Mouse (Mus musculus) midbrain, embryonic 13.5 days (tissue): ENCODE data around the gene Mob3b. TPM values are rescaled to one million over a fixed set of nuclear protein-coding genes. Genes with fewer than 3 reads are reported as not detected.

Experiments
- ATAC-seq: fragments of 200-750 bp; cut with Nextera tagmentation; 2 replicates; pipeline ENCODE4 v1.8.0; 2017; ENCODE audit warnings: mild to moderate bottlenecking, moderate TSS enrichment, moderate library complexity
- H3K27ac ChIP-seq: fragments of 300-500 bp; sonication (generic); 2 replicates; pipeline ENCODE4 v1.5.1; 2015; ENCODE audit warnings: inconsistent platforms, mild to moderate bottlenecking, moderate library complexity
- H3K27me3 ChIP-seq: fragments of 300-500 bp; sonication (generic); 2 replicates; pipeline ENCODE4 v1.6.1; 2015; ENCODE audit warnings: mild to moderate bottlenecking, inconsistent platforms
- H3K36me3 ChIP-seq: fragments of 300-500 bp; sonication (generic); 2 replicates; pipeline ENCODE4 v1.6.1; 2015; ENCODE audit warnings: mild to moderate bottlenecking, inconsistent platforms
- H3K4me1 ChIP-seq: fragments of 300-500 bp; sonication (generic); replicated peaks from 2 replicates; pipeline ENCODE4 v1.6.1; 2015; ENCODE audit warnings: inconsistent platforms
- H3K4me2 ChIP-seq: fragments of 300-500 bp; sonication (generic); replicated peaks from 2 replicates; pipeline ENCODE4 v1.6.1; 2015; ENCODE audit warnings: moderate library complexity, mild to moderate bottlenecking, inconsistent platforms
- H3K4me3 ChIP-seq: fragments of 300-500 bp; sonication (generic); replicated peaks from 2 replicates; pipeline ENCODE4 v1.5.1; 2015; ENCODE audit warnings: mild to moderate bottlenecking, inconsistent platforms
- H3K9ac ChIP-seq: fragments of 300-500 bp; sonication (generic); replicated peaks from 2 replicates; pipeline ENCODE4 v1.6.1; 2015; ENCODE audit warnings: mild to moderate bottlenecking, inconsistent platforms
- H3K9me3 ChIP-seq: fragments of 300-500 bp; sonication (generic); 2 replicates; pipeline ENCODE4 v1.6.1; 2016; ENCODE audit warnings: mild to moderate bottlenecking, inconsistent platforms
- WGBS: fragments of 180-500 bp; shearing (Covaris S2); methylation state at CpG from one replicate; pipeline ENCODE4 v1.1.7; 2015; 5-methylcytosine and 5-hydroxymethylcytosine counted together
- polyA plus RNA-seq: library from polyadenylated mRNA; unstranded; fragments of >200 nt; fragmentation: Nextera tagmentation; extraction: Ambion mirVana; gene quantifications from 2 replicates; pipeline ENCODE4 v1.2.1, GENCODE M21; 2015

Gene Mob3b
- polyA plus RNA-seq, 1 experiment from 2014 or later = 14.9 TPM

DNA sequence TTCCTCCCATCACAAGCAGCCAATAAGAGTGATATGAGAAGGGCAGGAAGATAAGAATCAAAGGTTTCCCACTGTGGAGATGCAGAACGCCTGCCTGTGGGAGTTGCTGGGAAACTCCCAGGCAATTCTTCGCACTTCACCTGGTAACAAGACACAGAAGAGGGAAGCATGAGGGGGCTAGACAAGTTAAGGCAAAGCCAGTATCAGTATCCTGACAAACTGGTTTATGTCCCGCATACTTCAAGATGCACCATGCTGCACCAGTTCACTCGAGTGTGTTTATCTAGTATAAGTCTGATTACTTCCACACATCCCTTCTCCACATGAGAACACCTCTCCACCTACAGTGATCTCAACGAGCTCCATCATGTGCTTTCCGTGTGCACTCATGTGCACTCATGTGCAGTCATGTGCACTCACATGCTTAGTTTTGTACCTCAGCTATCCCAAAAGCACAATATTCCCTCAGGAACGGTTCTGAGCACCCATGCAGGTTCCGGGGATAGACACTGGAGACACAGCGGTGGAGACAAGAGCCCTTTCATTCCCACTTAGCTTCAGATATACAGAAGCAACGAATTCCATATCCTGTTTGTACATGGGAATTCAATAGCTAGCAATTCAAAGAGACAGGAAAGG is 74.7 kb downstream of the Mob3b start:
- Histone ChIP-seq H3K27me3 (no peaks in the 10 kb centered on the region), H3K4me1 (no peaks in the 10 kb centered on the region), H3K9ac (no peak overlapping the region), H3K4me2 (no peak overlapping the region), H3K36me3 (no peaks in the 10 kb centered on the region), H3K27ac (no peak overlapping the region), H3K4me3 (no peak overlapping the region), H3K9me3 (peaks cover 4% of the 10 kb centered on the region; the same call in 1 of the 2 replicates)
- ATAC-seq = no peak
- 79% methylated on average over 10 of the region's 10 CpGs for WGBS

DNA sequence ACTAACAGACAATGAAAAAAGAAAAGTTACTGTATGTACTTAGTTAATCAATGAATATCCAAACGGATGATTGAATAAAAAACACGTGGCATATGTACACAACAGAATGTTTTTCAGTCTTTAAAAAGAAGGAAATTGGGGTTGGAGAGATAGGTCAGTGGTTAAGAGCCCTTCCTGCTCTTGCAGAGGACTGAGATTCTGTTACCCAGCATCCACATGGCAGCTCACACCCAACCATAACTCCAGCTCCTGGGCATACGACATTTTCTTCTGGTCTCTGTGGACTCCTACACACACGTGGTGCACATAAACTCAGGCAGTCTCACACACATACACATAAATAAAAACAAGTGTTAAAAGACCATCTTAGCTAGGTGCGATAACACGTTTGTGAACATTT is 77.0 kb downstream of the Mob3b start:
- ATAC-seq = no peak
- WGBS = 92% methylated on average over 6 of the region's 6 CpGs
- H3K4me1 ChIP-seq = no peaks in the 10 kb centered on the region
- no peaks in the 10 kb centered on the region for H3K27me3 ChIP-seq
- H3K4me2 ChIP-seq = no peak overlapping the region
- H3K27ac ChIP-seq = no peak overlapping the region
- no peaks in the 10 kb centered on the region for H3K36me3 ChIP-seq
- no peak overlapping the region for H3K4me3 ChIP-seq
- H3K9me3 ChIP-seq = peaks cover 4% of the 10 kb centered on the region; the same call in 1 of the 2 replicates
- H3K9ac ChIP-seq = no peak overlapping the region

DNA sequence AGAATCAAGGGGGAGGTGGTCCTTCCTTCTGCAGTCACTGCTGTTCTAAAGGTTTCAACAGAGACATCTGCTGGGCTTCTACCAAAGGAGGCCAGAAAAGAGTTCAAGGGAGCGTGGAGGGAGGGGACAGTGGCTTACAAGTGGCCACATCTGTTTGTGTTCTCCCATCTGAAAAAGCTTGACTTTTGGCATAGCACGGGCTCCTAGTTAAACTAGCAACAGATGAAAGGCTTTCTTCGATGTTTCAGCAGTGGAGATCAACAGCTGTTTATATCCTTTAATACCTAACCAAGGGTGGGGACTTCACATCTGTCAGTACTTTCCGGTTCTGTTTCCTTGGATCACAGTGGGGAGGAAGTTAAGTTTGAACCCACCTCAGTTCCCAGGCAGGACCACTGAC is 88.5 kb downstream of the Mob3b start:
- Histone ChIP-seq H3K4me3 (no peak overlapping the region), H3K9me3 (no peaks in the 10 kb centered on the region), H3K27me3 (no peaks in the 10 kb centered on the region), H3K4me2 (no peak overlapping the region), H3K36me3 (no peaks in the 10 kb centered on the region), H3K9ac (no peak overlapping the region), H3K4me1 (peaks cover 12% of the 10 kb centered on the region; the same call in 1 of the 2 replicates), H3K27ac (no peak overlapping the region)
- WGBS = 72% methylated on average over 4 of the region's 4 CpGs
- ATAC-seq = no peak

DNA sequence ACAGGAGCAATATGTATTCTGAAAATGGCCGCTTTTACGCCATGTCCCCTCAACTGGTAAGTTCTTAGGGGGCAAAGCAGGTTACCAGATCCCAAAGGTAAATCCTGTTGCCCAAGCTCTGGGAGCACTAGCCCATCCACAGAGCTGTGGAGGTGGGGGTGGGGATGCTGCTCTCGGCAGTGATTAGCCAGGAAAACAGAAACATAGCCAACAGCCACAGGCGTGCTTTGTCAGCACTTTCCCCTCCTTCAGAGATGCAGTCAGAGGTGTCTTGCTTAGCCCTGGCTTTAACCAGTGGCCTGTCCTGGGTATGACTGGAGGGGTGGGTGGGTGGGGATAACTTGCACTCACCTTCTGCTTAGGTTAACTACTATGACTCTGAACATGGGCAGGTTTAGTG is 91.1 kb downstream of the Mob3b start:
- WGBS = 70% methylated on average over 4 of the region's 4 CpGs
- Histone ChIP-seq H3K9me3 (no peaks in the 10 kb centered on the region), H3K9ac (no peak overlapping the region), H3K27me3 (no peaks in the 10 kb centered on the region), H3K4me3 (no peak overlapping the region), H3K4me2 (no peak overlapping the region), H3K36me3 (no peaks in the 10 kb centered on the region), H3K27ac (no peak overlapping the region), H3K4me1 (peaks cover 17% of the 10 kb centered on the region; the same call in 1 of the 2 replicates)
- no peak for ATAC-seq

DNA sequence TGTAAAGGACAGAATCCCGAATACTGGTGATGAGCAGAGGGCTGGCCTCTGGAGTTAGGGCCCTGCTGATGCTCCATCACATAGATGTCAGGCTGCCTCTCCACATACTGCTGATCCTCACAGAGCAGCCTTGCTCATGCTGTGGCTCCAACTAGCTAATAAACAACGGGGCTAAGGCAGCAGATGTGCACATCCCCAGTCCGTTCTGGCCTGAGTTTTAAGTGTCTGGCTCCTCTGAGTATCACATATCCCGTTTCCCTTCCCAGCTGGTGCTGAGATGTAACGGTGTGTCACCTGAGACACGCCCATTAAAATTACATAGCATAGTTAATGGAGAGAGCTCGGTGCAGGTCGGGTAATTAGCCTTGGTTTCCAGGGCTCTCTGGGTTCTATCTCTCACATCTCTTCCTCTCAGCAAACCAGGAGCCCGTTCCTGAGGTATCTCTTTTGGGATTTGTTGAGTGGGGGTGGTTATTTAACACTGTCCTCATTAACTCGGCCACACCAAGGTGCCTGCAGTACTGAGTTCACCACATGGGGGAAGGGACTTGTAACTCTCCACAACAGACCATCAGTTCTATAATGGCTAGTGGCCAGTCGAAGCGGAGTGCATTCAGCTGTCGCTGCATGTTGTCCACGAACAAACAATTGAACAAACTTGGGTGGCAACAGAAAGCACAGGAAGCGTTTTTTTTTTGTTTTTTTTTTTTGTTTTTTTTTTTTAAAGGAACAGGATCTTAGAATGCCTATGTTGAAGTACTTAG is 92.0 kb downstream of the Mob3b start:
- H3K4me1 ChIP-seq = peaks cover 17% of the 10 kb centered on the region; the same call in 1 of the 2 replicates
- no peaks in the 10 kb centered on the region for H3K9me3 ChIP-seq
- no peaks in the 10 kb centered on the region for H3K36me3 ChIP-seq
- peak; percentile 71 for ATAC-seq
- H3K4me2 ChIP-seq = no peak overlapping the region
- H3K9ac ChIP-seq = no peak overlapping the region
- no peak overlapping the region for H3K4me3 ChIP-seq
- H3K27me3 ChIP-seq = no peaks in the 10 kb centered on the region
- H3K27ac ChIP-seq = 0 out of 2 replicates have a peak overlapping the region, but pooled peaks have one; percentile 14
- WGBS = 59% methylated on average over 15 of the region's 15 CpGs

DNA sequence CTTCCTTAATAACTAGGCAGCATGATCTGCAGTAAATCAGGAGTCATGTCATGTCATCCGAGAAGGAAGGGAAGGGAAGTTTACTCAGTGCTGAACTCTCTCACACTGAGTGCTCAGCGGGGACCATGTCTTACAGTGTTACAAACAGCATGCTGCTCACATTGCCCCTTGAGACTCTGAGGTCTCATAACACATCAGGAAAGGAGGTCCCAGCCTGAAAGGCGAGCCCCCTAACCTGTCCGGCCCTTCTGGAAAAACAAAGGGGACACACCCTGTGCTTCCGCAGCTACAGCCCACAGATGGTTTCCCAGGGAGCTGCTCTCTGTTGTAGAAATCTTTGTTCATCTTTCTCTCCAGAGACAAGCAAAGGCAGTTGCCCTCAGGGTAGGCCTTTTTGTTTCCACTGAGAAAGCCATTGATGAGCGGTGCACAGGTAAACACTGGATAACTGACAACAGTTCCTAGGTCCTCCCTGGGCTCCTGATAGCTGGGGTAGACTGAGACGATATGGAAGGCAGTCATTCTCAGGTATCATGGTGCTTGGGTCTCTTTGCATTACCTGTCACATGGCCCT is 94.1 kb downstream of the Mob3b start:
- Histone ChIP-seq H3K27ac (no peak overlapping the region), H3K36me3 (no peaks in the 10 kb centered on the region), H3K27me3 (no peaks in the 10 kb centered on the region), H3K4me3 (no peak overlapping the region), H3K4me1 (peaks cover 17% of the 10 kb centered on the region; the same call in 1 of the 2 replicates), H3K9ac (no peak overlapping the region), H3K4me2 (no peak overlapping the region), H3K9me3 (no peaks in the 10 kb centered on the region)
- 79% methylated on average over 7 of the region's 7 CpGs for WGBS
- ATAC-seq = no peak

DNA sequence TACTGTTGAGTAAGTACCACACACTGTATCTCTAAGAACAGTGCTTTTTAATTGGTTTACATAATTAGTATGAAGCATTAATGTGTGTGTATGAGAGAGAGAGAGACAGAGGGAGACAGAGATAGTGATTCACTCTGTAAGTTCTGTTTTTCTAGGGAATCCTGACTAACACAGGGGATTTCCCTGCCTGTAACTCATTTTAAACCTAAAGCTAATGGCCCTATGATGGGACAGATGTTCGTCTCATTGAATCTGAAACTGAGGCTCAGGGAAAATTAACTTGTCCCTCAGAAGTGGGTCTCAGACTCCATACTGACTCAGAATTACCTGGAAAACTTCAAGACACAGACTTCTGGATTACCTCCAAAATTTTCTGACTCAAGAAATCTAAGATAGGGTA is 96.3 kb downstream of the Mob3b start:
- Histone ChIP-seq H3K9ac (no peak overlapping the region), H3K36me3 (no peaks in the 10 kb centered on the region), H3K4me1 (peaks cover 14% of the 10 kb centered on the region; the same call in 1 of the 2 replicates), H3K4me3 (no peak overlapping the region), H3K4me2 (no peak overlapping the region), H3K27ac (no peak overlapping the region), H3K27me3 (no peaks in the 10 kb centered on the region), H3K9me3 (no peaks in the 10 kb centered on the region)
- ATAC-seq = no peak
- WGBS = 90% methylated on average over 1 of the region's 1 CpGs

DNA sequence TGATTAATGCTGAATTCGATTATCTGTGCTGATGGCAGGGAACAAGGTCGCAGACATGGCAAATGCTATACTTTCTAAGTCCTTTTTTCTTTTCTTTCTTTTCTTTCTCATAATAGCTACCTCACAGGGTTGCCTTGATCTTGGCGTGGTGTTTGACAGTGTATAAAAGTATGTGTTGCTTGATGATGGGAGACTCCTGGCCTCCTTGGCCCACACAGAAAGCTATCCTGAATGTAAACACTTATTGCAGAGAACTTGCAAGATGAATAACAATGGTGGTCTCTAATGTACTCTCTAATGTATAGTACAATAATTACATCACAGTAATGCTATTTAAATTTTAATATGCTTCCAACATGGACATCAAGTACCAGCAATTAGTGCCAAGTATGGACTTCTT is 96.9 kb downstream of the Mob3b start:
- Histone ChIP-seq H3K27me3 (no peaks in the 10 kb centered on the region), H3K9me3 (no peaks in the 10 kb centered on the region), H3K4me2 (no peak overlapping the region), H3K4me3 (no peak overlapping the region), H3K27ac (no peak overlapping the region), H3K4me1 (peaks cover 12% of the 10 kb centered on the region; the same call in 1 of the 2 replicates), H3K36me3 (no peaks in the 10 kb centered on the region), H3K9ac (no peak overlapping the region)
- ATAC-seq = no peak
- 86% methylated on average over 3 of the region's 3 CpGs for WGBS

DNA sequence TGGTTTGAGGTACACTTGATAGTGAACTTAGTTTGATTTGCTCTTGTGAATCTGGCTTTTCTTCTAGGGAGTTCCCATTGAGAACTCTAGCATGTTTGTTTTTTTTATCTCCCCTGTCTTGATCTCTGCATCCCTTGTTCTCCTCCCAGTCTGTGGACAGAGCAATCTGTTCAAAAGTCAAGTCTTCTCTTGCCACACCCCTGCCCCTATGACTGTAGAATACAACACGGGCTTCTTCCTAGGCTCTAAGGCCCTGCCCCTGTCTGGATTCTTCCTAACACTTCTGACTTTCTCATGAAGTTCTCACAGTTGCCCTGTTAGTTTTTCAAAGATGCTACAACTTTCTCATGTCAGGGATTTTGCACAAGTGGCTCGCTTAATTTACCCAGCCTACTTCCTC is 102.9 kb downstream of the Mob3b start:
- Histone ChIP-seq H3K36me3 (no peaks in the 10 kb centered on the region), H3K27ac (no peak overlapping the region), H3K27me3 (no peaks in the 10 kb centered on the region), H3K9ac (no peak overlapping the region), H3K4me2 (no peak overlapping the region), H3K4me1 (no peaks in the 10 kb centered on the region), H3K4me3 (no peak overlapping the region), H3K9me3 (no peaks in the 10 kb centered on the region)
- WGBS = 92% methylated on average over 2 of the region's 2 CpGs
- ATAC-seq = no peak

DNA sequence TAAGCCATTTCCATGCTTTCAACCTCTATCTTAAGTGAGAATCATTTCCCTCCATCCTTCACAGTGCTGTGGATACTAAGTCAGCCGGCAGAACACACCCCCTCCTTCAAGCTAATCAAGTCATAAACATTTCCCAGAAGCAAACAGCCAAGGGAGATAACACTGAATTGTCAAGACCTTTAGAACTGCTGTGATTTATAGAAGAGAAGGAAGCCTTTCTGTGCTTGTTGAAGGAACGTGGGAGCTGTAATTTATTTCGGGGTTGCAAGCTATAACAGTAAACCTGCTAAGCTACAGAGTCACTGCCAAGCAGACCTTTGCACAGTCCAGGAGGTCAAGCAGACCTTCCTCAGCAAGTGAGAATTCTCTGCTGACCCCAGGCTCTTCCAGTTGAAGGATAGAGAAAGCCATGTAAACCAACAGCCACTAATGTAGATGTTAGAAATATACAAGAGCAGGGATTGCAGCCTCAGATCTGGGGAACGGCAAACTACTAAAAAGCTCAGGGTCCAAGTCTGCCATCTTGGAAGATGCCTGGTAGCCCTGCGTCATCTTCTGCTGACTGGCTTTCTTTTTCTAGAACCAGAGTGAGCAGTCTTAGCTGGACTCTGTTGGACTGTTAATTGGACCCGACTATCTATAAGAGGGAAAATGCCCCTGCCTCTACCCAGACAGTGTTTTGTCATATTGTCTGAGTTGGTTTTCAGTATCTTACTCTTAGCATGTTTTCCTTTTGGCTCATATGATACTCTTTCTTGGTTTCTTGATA is 104.9 kb downstream of the Mob3b start:
- Histone ChIP-seq H3K4me3 (no peak overlapping the region), H3K27ac (no peak overlapping the region), H3K27me3 (no peaks in the 10 kb centered on the region), H3K4me2 (no peak overlapping the region), H3K9ac (no peak overlapping the region), H3K9me3 (no peaks in the 10 kb centered on the region), H3K4me1 (no peaks in the 10 kb centered on the region), H3K36me3 (no peaks in the 10 kb centered on the region)
- WGBS = 92% methylated on average over 6 of the region's 6 CpGs
- ATAC-seq = no peak

DNA sequence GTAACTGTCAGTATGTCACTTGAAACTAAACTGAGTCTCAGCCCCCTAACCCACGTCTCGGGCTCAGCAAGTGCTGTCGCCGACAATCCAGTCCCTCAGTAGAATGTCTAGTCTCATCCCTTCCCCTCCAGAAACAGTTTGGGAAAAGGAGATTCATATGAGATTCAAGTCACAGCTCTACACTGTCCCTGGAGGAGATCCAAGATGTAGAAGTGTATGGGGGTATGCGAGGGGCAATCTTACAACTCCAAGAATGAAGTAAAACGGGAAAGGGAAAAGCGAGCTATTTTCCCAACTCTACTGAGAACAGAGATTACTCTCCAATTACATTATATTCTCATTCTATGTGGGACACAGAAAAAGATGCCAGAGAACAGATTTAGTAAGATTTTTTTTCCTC is 106.1 kb downstream of the Mob3b start:
- H3K36me3 ChIP-seq = no peaks in the 10 kb centered on the region
- ATAC-seq = no peak
- H3K27ac ChIP-seq = no peak overlapping the region
- 83% methylated on average over 7 of the region's 7 CpGs for WGBS
- no peaks in the 10 kb centered on the region for H3K9me3 ChIP-seq
- H3K9ac ChIP-seq = no peak overlapping the region
- no peaks in the 10 kb centered on the region for H3K27me3 ChIP-seq
- H3K4me1 ChIP-seq = no peaks in the 10 kb centered on the region
- no peak overlapping the region for H3K4me3 ChIP-seq
- H3K4me2 ChIP-seq = no peak overlapping the region

DNA sequence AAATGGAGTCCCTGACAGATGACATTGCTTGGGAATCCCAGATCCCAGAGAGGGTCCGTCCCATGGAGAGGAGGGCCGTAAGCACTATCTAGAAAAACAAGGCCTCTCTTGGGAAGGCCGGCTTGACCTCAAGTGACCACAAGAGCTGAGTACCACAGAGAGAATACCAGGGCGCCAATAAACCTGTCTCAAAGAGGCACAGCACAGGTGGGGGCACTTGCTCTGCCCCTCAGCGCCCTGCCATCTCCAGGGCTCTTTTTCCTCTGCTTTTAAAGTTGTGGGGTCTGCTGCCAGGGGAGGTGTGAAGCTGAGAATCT is 107.6 kb downstream of the Mob3b start:
- WGBS = 77% methylated on average over 5 of the region's 5 CpGs
- H3K36me3 ChIP-seq = no peaks in the 10 kb centered on the region
- no peak overlapping the region for H3K4me3 ChIP-seq
- H3K4me1 ChIP-seq = no peaks in the 10 kb centered on the region
- H3K27me3 ChIP-seq = no peaks in the 10 kb centered on the region
- no peaks in the 10 kb centered on the region for H3K9me3 ChIP-seq
- no peak overlapping the region for H3K4me2 ChIP-seq
- no peak for ATAC-seq
- H3K27ac ChIP-seq = no peak overlapping the region
- H3K9ac ChIP-seq = no peak overlapping the region
